Mouse (Mus musculus): ENCODE measurements around the gene Krt24.
"Not testable (repeated sequence)": the region's sequence is repeated elsewhere in the genome, so short reads cannot be mapped to it uniquely, and the experiment has no call there.

The Krt24 gene

GRCm38 (mm10) chr11:99250666-99251065, 34.4 kb downstream of the Krt24 start:
- DNase-seq, result no peak

- no peak for DNase-seq
Observed at GRCm38 (mm10) chr11:99250241-99250640, 34.8 kb downstream of the Krt24 start.

DNA sequence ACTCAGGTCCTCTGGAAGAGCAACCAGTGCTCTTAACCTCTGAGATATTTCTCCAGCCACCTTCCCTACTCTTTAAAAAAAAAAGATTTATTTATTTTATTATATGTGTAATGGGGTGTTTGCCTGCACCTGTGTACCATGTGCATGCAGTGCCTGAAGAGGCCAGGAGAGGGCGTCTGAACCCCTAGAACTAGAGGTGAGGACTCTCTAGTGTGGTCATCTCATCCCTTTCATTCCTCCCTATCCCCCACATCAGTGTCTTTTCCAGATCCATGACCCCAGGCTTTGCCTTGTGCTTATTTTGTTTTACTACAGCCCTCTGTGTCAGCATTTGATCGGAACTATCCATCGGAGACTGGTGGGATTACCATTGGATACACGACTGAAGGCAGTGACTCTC, 35.9 kb downstream of the Krt24 start:
- DNase-seq, result no peak

DNA sequence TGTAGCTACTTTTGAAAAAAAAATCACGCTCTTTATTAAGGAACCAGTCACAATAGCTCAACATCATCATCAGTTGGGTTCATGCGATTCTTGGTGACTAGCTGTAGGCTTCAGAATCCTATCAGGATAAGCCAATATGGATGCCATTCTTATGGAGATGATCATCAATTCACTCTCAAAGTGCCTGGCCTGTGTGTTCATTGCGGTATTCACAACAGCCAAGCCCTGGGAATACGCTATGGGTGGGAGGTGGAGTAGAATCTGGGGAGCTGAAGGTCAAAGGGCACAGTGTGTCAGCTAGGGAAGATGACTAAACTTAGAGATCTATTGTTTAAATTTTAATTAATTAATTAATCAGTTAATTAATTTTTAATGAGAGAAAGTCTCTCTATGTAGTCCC, 37.1 kb downstream of the Krt24 start:
- no peak for DNase-seq

- not testable (repeated sequence) for DNase-seq
Observed at GRCm38 (mm10) chr11:99244519-99244918, 40.5 kb downstream of the Krt24 start.

GRCm38 (mm10) chr11:99243820-99244374, 41.2 kb downstream of the Krt24 start, which contains the start of gene Krt222:
Gene Krt222, minus strand, starts transcription at chr11:99244085.
- no peak for DNase-seq

DNA sequence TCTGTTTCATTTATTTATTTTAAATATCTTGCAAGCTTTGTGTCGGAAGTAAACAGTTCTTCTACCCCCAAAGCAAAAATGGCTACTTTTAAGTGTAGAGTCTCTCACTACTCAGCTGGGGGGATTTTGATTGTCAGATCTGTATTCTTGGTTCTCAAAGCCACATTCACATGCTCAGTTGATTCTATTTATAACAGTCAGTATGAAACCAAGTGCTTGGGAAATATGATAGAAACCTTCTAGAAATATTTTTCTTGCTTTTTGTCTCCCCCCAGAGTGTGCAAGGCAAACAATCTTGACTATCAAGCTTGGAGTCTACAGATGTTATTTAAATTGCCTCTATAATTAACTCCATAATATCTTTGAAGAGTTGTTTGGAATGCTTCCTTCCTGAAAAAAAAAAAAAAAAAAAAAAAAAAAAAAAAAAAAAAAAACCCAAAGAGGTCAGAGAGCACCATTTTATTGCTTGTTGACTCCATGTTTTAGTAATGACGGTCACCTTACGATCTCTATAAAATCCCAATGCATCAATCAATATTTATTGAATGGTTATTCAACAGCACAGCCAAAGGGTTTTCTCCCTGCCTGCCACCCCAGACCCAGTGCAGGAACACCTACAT, 41.8 kb downstream of the Krt24 start:
- no peak for DNase-seq

DNA sequence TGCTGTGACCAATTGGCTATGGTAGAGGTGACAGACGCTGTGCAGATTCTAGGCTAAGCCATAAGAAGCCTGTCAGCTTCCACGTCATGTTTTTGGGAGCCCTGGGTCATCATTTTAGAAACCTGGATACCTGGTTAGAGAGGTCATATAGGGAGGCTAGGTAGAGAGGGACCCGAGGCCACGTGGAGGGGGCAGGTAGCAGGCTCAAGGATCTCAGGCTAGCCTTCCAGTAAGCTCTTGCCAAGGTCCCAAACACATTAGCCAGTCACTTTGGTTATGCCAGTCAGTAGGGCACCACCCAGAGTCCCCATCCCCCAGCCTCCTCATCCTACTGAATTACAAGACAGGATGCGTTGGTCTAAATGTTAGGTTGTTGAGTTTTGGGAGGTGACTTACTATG, 43.0 kb downstream of the Krt24 start:
- DNase-seq, result no peak

- DNase-seq, result peak; percentile 64 to 81
Observed at GRCm38 (mm10) chr11:99238468-99238867, 46.6 kb downstream of the Krt24 start.

- no peak for DNase-seq
Observed at GRCm38 (mm10) chr11:99231049-99231816, 53.8 kb downstream of the Krt24 start.

DNA sequence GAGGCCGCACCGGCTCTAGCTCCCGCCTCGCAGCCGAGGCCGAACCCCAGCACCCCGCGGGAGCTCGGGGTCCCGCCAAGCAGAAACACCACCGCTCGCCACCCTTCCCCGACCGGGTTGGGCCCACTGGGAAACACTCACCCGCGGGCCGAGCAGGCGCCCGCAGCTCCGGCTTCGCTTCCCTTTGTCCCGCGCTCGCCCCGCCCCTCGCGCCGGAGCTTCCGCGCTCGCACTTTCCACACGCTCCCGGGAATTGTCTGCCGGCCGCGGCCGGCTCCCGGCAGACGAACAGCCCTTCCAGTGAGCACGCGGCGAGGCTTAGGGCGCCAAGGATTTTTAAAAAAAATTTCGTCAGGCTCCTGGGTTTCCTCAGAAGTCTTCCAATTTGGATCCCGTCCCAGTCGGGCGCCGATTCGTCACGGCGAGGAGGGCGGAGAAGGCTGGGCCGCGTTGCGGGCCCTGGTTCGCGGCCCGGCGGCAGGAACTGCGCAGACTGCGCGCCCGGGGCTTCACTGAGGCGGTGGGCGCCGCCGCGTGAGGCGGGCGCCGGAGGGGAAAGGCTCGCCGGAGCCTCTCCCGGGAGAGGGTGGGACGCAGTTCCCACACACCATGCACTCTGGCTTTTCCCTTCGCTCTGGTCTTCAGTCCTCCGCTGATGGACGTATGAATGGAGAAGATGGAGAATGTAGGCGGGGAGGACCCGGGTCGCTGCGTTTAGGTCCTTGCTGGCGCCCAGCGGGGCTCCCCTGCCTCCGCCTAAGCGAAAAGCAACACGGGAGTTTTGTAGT, 54.6 kb downstream of the Krt24 start, which contains the start of gene Smarce1:
Gene Smarce1 (minus strand): TSS at position 757 of the 788 bp plus-strand sequence.
- peak; percentile 51 to 63 for DNase-seq
